In the genomic region with DNA sequence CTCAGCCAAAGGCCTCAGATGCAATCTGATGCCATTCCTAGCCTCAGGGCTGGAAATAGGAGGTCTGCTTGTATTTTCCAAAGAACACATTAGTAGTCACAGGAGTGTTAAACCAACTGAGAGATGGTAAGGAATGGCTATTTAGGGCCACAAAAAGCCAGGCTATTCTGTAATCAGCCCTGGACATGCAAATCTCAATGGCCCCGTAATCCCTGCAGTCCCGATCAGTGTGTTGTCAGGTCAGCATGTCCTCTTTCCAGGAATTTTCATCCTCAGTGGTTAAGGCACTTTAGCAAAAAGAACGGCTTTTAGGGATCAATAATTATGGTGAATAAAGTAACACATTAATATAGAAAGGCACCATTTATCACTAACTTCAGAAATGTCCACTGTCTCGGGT, we compare ENCODE assay signal across 20 mouse cellular contexts. TPM values are rescaled to one million over a fixed set of nuclear protein-coding genes. Genes with fewer than 3 reads are reported as not detected.
"Had no signal": no experiment of that assay in that cellular context is flagged by ENCODE, and none has a peak within 500 bp of the region (broad histone marks: within the 10 kb centered on the region; RNA-seq: fewer than 3 reads in every experiment).

No protein-coding gene starts in this region.

- H3K36me3 ChIP-seq: limb, embryonic 10.5 days; limb, embryonic 13.5 days; liver, embryonic 12.5 days; liver, embryonic 15.5 days; lung, embryonic 15.5 days; midbrain, embryonic 10.5 days; midbrain, embryonic 15.5 days had no signal

- H3K4me1 ChIP-seq: limb, embryonic 10.5 days; limb, embryonic 13.5 days; liver, embryonic 12.5 days; liver, embryonic 15.5 days; lung, embryonic 15.5 days; megakaryocyte, embryonic 14.5 days; midbrain, embryonic 15.5 days had no signal

- H3K9me3 ChIP-seq: limb, embryonic 10.5 days; limb, embryonic 13.5 days; liver, embryonic 12.5 days; liver, embryonic 15.5 days; lung, embryonic 15.5 days; megakaryocyte, embryonic 14.5 days; midbrain, embryonic 10.5 days; midbrain, embryonic 15.5 days had no signal

- H3K27ac ChIP-seq: kidney, postnatal 0 days; layer of hippocampus, adult 2 months; limb, embryonic 10.5 days; limb, embryonic 13.5 days; liver, embryonic 12.5 days; liver, embryonic 15.5 days; lung, embryonic 15.5 days; midbrain, embryonic 10.5 days; midbrain, embryonic 15.5 days; stomach, postnatal 0 days had no signal

- DNase-seq: kidney, postnatal 25 days; layer of hippocampus, adult 9-11 months; liver; lung, adult 18-20 months; lung, postnatal 10 days; lung, postnatal 36 days; thymus, adult 2 months; thymus, postnatal 14 days; thymus, postnatal 4 days had no signal

- H3K4me3 ChIP-seq: layer of hippocampus, adult 2 months; limb, embryonic 10.5 days; limb, embryonic 13.5 days; liver, embryonic 12.5 days; liver, embryonic 15.5 days; lung, embryonic 15.5 days; megakaryocyte, embryonic 14.5 days; midbrain, embryonic 10.5 days; midbrain, embryonic 15.5 days had no signal

- ATAC-seq: liver, embryonic 12.5 days; midbrain, embryonic 15.5 days had no signal

- H3K27me3 ChIP-seq: limb, embryonic 13.5 days; liver, embryonic 12.5 days; liver, embryonic 15.5 days; lung, embryonic 15.5 days; megakaryocyte, embryonic 14.5 days; midbrain, embryonic 15.5 days had no signal

- H3K9ac ChIP-seq: limb, embryonic 13.5 days; liver, embryonic 12.5 days; liver, embryonic 15.5 days; lung, embryonic 15.5 days; midbrain, embryonic 15.5 days had no signal

- H3K4me2 ChIP-seq: limb, embryonic 13.5 days; liver, embryonic 12.5 days; liver, embryonic 15.5 days; lung, embryonic 15.5 days; midbrain, embryonic 15.5 days had no signal

RNA-seq across cellular contexts. Expression of a gene that starts 15.9 kb away (rescaled TPM):
- polyA plus RNA-seq: thymus, adult 2 months had no signal
